Mouse (Mus musculus): Measurements from ENCODE around the gene Agbl1.

DNA sequence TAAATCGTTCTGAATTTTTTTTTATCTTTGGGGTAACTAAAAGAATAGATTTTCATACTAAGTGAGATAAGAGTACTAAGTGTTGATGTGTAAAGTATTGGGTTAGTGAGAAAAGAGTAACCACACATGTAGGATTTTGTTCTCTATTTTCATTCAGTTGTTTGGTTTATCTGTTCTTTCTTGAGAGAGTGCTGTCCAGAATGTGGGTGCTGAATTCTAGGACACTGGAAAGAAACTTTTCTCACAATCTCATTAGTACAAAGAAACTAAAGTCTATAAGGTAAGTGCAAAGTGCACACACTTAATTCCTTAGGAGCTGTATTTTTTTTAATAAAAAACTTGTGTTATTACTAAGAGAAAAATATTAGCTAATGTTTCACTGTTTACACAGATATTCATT lies 674.4 kb downstream of the Agbl1 start:
- TF ChIP-seq CTCF (IDR thresholded peaks at IDR 0.05; ENCODE audit: low read depth), result no peak
- no peak for TF ChIP-seq EP300 (optimal IDR thresholded peaks at IDR 0.05)
